In the genomic region with DNA sequence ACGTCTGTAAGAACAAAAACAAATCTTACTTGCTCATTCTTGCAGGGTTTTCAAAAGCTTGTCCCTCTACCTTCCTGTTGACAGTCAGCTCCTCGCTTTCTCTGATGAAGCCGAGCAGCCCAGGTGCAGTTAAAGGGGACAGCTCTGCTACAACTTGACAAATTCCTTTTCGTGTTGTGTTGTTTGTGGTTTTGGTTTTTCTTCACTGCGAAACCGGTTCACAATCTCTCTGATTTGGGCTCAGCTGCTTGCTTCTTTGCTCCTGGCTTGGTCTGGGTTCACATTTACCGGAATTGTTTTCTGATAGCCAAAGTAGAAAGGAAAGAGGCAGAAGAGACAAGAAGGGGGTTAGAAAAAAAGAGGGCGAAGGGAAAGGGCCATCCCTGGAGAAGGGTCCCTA, we compare ENCODE assay signal across 14 mouse cellular contexts. TPM values are rescaled to one million over a fixed set of nuclear protein-coding genes. Genes with fewer than 3 reads are reported as not detected.
A peak's percentile ranks its signal among the peaks of the same experiment; 100 is the strongest.
DNase-seq lines count a peak whose midpoint lies in the region; ATAC-seq and TF ChIP-seq lines count a peak whose summit lies in the region.
"Had no signal": no experiment of that assay in that cellular context is flagged by ENCODE, and none has a peak within 500 bp of the region (broad histone marks: within the 10 kb centered on the region; RNA-seq: fewer than 3 reads in every experiment).

No protein-coding gene starts in this region.

- H3K9me3 ChIP-seq in heart, embryonic 12.5 days (replicated peaks): no peaks in the 10 kb centered on the region
- H3K9me3 ChIP-seq in embryonic facial prominence, embryonic 15.5 days (replicated peaks): no peaks in the 10 kb centered on the region
- no peaks in the 10 kb centered on the region for H3K9me3 ChIP-seq in hindbrain, embryonic 14.5 days (ENCODE audit: control insufficient read depth, low read length)
- no peaks in the 10 kb centered on the region for H3K9me3 ChIP-seq in midbrain, postnatal 0 days (ENCODE audit: low read length)
- H3K9me3 ChIP-seq in liver, embryonic 12.5 days (replicated peaks): no peaks in the 10 kb centered on the region
- H3K9me3 ChIP-seq: lung, embryonic 15.5 days had no signal

- no peak for DNase-seq in heart, adult 18-20 months
- DNase-seq in hindbrain, embryonic 14.5 days (ENCODE audit: low spot score): no peak
- no peak for DNase-seq in midbrain, postnatal 0 days (ENCODE audit: low spot score)
- DNase-seq in cerebellum, postnatal 36 days: no peak
- DNase-seq: cerebellum, adult 9-10 months; thymus, adult 2 months had no signal

- WGBS in heart, embryonic 12.5 days: 5% methylated on average over 8 of the region's 8 CpGs
- 3% methylated on average over 8 of the region's 8 CpGs for WGBS in embryonic facial prominence, embryonic 15.5 days
- 3% methylated on average over 8 of the region's 8 CpGs for WGBS in hindbrain, embryonic 14.5 days
- WGBS in midbrain, postnatal 0 days: 4% methylated on average over 8 of the region's 8 CpGs
- 5% methylated on average over 8 of the region's 8 CpGs for WGBS in liver, embryonic 12.5 days (ENCODE audit: insufficient replicate concordance)

- peaks cover 78% of the 10 kb centered on the region for H3K27me3 ChIP-seq in heart, embryonic 12.5 days (replicated peaks)
- H3K27me3 ChIP-seq in embryonic facial prominence, embryonic 15.5 days: peaks cover 85% of the 10 kb centered on the region
- peaks cover 93% of the 10 kb centered on the region for H3K27me3 ChIP-seq in hindbrain, embryonic 14.5 days (ENCODE audit: control insufficient read depth, insufficient read depth, low read length)
- peaks cover 53% of the 10 kb centered on the region for H3K27me3 ChIP-seq in midbrain, postnatal 0 days (ENCODE audit: insufficient read depth, low read length)
- peaks cover 78% of the 10 kb centered on the region for H3K27me3 ChIP-seq in liver, embryonic 12.5 days (replicated peaks)

- H3K4me3 ChIP-seq in heart, embryonic 12.5 days: peak overlapping the region; percentile 53
- H3K4me3 ChIP-seq in embryonic facial prominence, embryonic 15.5 days (replicated peaks): 0 out of 2 replicates have a peak overlapping the region, but pooled peaks have one; percentile 32
- H3K4me3 ChIP-seq in hindbrain, embryonic 14.5 days (replicated peaks; ENCODE audit: low read length): peak overlapping the region; percentile 44
- peak overlapping the region; percentile 53 for H3K4me3 ChIP-seq in midbrain, postnatal 0 days (ENCODE audit: low read depth, low read length)
- H3K4me3 ChIP-seq in liver, embryonic 12.5 days: no peak overlapping the region
- H3K4me3 ChIP-seq: lung, embryonic 15.5 days had no signal

- no peak overlapping the region for H3K27ac ChIP-seq in heart, embryonic 12.5 days (ENCODE audit: poor library complexity, severe bottlenecking)
- H3K27ac ChIP-seq in embryonic facial prominence, embryonic 15.5 days (replicated peaks): no peak overlapping the region
- peak overlapping the region; percentile 54; the same call in 1 of the 2 replicates for H3K27ac ChIP-seq in hindbrain, embryonic 14.5 days
- H3K27ac ChIP-seq in midbrain, postnatal 0 days (ENCODE audit: low read depth, low read length): peak overlapping the region; percentile 75
- H3K27ac ChIP-seq in liver, embryonic 12.5 days: no peak overlapping the region
- H3K27ac ChIP-seq: lung, embryonic 15.5 days had no signal

- no peaks in the 10 kb centered on the region for H3K36me3 ChIP-seq in heart, embryonic 12.5 days
- H3K36me3 ChIP-seq in embryonic facial prominence, embryonic 15.5 days: no peaks in the 10 kb centered on the region
- H3K36me3 ChIP-seq in hindbrain, embryonic 14.5 days (replicated peaks; ENCODE audit: control insufficient read depth, insufficient read depth): no peaks in the 10 kb centered on the region
- H3K36me3 ChIP-seq in midbrain, postnatal 0 days (ENCODE audit: insufficient read depth, low read length): no peaks in the 10 kb centered on the region
- no peaks in the 10 kb centered on the region for H3K36me3 ChIP-seq in liver, embryonic 12.5 days
- H3K36me3 ChIP-seq: lung, embryonic 15.5 days had no signal

- H3K9ac ChIP-seq in heart, embryonic 12.5 days: no peak overlapping the region
- no peak overlapping the region for H3K9ac ChIP-seq in embryonic facial prominence, embryonic 15.5 days
- H3K9ac ChIP-seq in hindbrain, embryonic 14.5 days: peak overlapping the region; percentile 64
- H3K9ac ChIP-seq in midbrain, postnatal 0 days (replicated peaks; ENCODE audit: low read length, poor library complexity, severe bottlenecking): peak overlapping the region; percentile 50; the same call in 1 of the 2 replicates
- H3K9ac ChIP-seq in liver, embryonic 12.5 days: no peak overlapping the region
- H3K9ac ChIP-seq: lung, embryonic 15.5 days had no signal

- H3K4me2 ChIP-seq in heart, embryonic 12.5 days: peak overlapping the region; percentile 90
- H3K4me2 ChIP-seq in embryonic facial prominence, embryonic 15.5 days (replicated peaks): peak overlapping the region; percentile 58
- H3K4me2 ChIP-seq in hindbrain, embryonic 14.5 days (replicated peaks): peak overlapping the region; percentile 82
- peak overlapping the region; percentile 89 for H3K4me2 ChIP-seq in midbrain, postnatal 0 days (ENCODE audit: low read depth, low read length, poor library complexity, severe bottlenecking)
- H3K4me2 ChIP-seq in liver, embryonic 12.5 days: no peak overlapping the region
- H3K4me2 ChIP-seq: lung, embryonic 15.5 days had no signal

- H3K4me1 ChIP-seq in heart, embryonic 12.5 days (replicated peaks): peaks cover 38% of the 10 kb centered on the region
- H3K4me1 ChIP-seq in embryonic facial prominence, embryonic 15.5 days: peaks cover 31% of the 10 kb centered on the region
- peaks cover 22% of the 10 kb centered on the region; the same call in 1 of the 2 replicates for H3K4me1 ChIP-seq in hindbrain, embryonic 14.5 days (replicated peaks; ENCODE audit: control insufficient read depth, insufficient read depth, low read length)
- H3K4me1 ChIP-seq in midbrain, postnatal 0 days (ENCODE audit: insufficient read depth, low read length): peaks cover 4% of the 10 kb centered on the region; the same call in 1 of the 2 replicates
- H3K4me1 ChIP-seq in liver, embryonic 12.5 days: 0 out of 2 replicates have a peak, but pooled peaks cover 6% of the 10 kb centered on the region

- no peak for ATAC-seq in heart, embryonic 12.5 days (ENCODE audit: insufficient number of reproducible peaks, low FRiP score)
- no peak for ATAC-seq in embryonic facial prominence, embryonic 15.5 days (ENCODE audit: insufficient number of reproducible peaks, low FRiP score, low TSS enrichment, low read depth)
- ATAC-seq in hindbrain, embryonic 14.5 days (ENCODE audit: low FRiP score): no peak
- ATAC-seq in midbrain, postnatal 0 days (ENCODE audit: low FRiP score): no peak
- ATAC-seq in liver, embryonic 12.5 days: no peak

- no peak for TF ChIP-seq CTCF in midbrain, postnatal 0 days (IDR thresholded peaks at IDR 0.05)

RNA-seq across cellular contexts. Expression of a gene that starts 2.1 kb away (rescaled TPM):
- not detected in 2 replicates for polyA plus RNA-seq in heart, embryonic 12.5 days (2016; fragmentation: Nextera tagmentation; extraction: Ambion mirVana)
- total RNA-seq in heart, adult 18-20 months (2021): not detected
- polyA plus RNA-seq in embryonic facial prominence, embryonic 15.5 days (2015; fragmentation: Nextera tagmentation; extraction: Ambion mirVana): 0.07 TPM in 1 of 2 replicates, not detected in the other
- polyA plus RNA-seq in hindbrain, embryonic 14.5 days (2014; fragmentation: Nextera tagmentation; extraction: Ambion mirVana): 6.1 and 6.2 TPM in 2 replicates
- total RNA-seq in midbrain, postnatal 0 days (2014; rRNA removed): 34.6 and 34.8 TPM in 2 replicates
- polyA plus RNA-seq in midbrain, postnatal 0 days (2015; fragmentation: Nextera tagmentation; extraction: Ambion mirVana): 13.0 and 14.4 TPM in 2 replicates
- not detected in 2 replicates for polyA plus RNA-seq in liver, embryonic 12.5 days (2016; fragmentation: Nextera tagmentation; extraction: Ambion mirVana)
- total RNA-seq: layer of hippocampus, adult 18-20 months; left cerebral cortex, postnatal 36 days had no signal
- polyA plus RNA-seq: gonadal fat pad, adult 2 months; intestine, embryonic 14.5 days; lung, embryonic 15.5 days; thymus, adult 2 months had no signal

Comparison
In these comparisons a context has a peak if more than half of its experiments do, and no peak if none do; other contexts are left out.
1. H3K27ac ChIP-seq: peak in hindbrain, embryonic 14.5 days (single experiment) and midbrain, postnatal 0 days (single experiment); none in heart, embryonic 12.5 days (single experiment), embryonic facial prominence, embryonic 15.5 days (single experiment) and liver, embryonic 12.5 days (single experiment).
2. H3K9ac ChIP-seq: peak in hindbrain, embryonic 14.5 days (single experiment) and midbrain, postnatal 0 days (single experiment); none in heart, embryonic 12.5 days (single experiment), embryonic facial prominence, embryonic 15.5 days (single experiment) and liver, embryonic 12.5 days (single experiment).